Mouse (Mus musculus) liver, embryonic 14.5 days (tissue): ENCODE measurements around the gene Igf1r. TPM values are rescaled to one million over a fixed set of nuclear protein-coding genes. Genes with fewer than 3 reads are reported as not detected.

Experiments
- ATAC-seq: fragments of 200-750 bp; cut with Nextera tagmentation; 2 replicates; pipeline ENCODE4 v1.8.0; 2017; ENCODE audit warnings: moderate number of reproducible peaks, mild to moderate bottlenecking, moderate library complexity; ENCODE audit not compliant: insufficient read depth
- DNase-seq, 3 experiments: peaks; one replicate each; pipeline ENCODE4 v3.0.0-alpha.2; 2012 to 2013; ENCODE audit warnings: low read depth in 3 of 3, low spot score in 3 of 3
- H3K27ac ChIP-seq: fragments of 300-500 bp; sonication (generic); 2 replicates; pipeline ENCODE4 v1.5.1; 2014; ENCODE audit warnings: moderate library complexity, mild to moderate bottlenecking, control low read depth, inconsistent platforms
- H3K27me3 ChIP-seq: fragments of 300-500 bp; sonication (generic); 2 replicates; pipeline ENCODE4 v1.6.1; 2014; ENCODE audit warnings: mild to moderate bottlenecking, low read length, moderate library complexity; ENCODE audit not compliant: control insufficient read depth, insufficient read depth
- H3K36me3 ChIP-seq: fragments of 300-500 bp; sonication (generic); replicated peaks from 2 replicates; pipeline ENCODE4 v1.6.1; 2014; ENCODE audit warnings: low read depth; ENCODE audit not compliant: control insufficient read depth, insufficient read depth
- H3K4me1 ChIP-seq, 2 experiments: fragments of 200-500 bp in 1 of 2; fragments of 300-500 bp in 1 of 2; sonication (generic) in 1 of 2; replicated peaks; 2 replicates each; pipeline ENCODE4 v1.6.1; 2012 to 2014; ENCODE audit warnings: antibody characterized with exemption in 1 of 2, inconsistent platforms in 1 of 2, low read length in 1 of 2; ENCODE audit not compliant: control insufficient read depth in 2 of 2, insufficient read depth in 2 of 2
- H3K4me2 ChIP-seq: fragments of 300-500 bp; sonication (generic); 2 replicates; pipeline ENCODE4 v1.6.1; 2014; ENCODE audit warnings: low read depth, mild to moderate bottlenecking, control low read depth, moderate library complexity
- H3K4me3 ChIP-seq, 2 experiments: fragments of 200-500 bp in 1 of 2; fragments of 300-500 bp in 1 of 2; sonication (generic) in 1 of 2; 2 replicates each; pipeline ENCODE4 v1.5.1; 2012 to 2014; ENCODE audit warnings: low read depth in 2 of 2, low read length in 2 of 2, mild to moderate bottlenecking in 2 of 2, control low read depth in 1 of 2, inconsistent platforms in 1 of 2, moderate library complexity in 1 of 2; ENCODE audit not compliant: insufficient read depth in 1 of 2
- H3K9ac ChIP-seq: fragments of 300-500 bp; sonication (generic); replicated peaks from 2 replicates; pipeline ENCODE4 v1.6.1; 2014; ENCODE audit warnings: mild to moderate bottlenecking, control low read depth, moderate library complexity
- H3K9me3 ChIP-seq: fragments of 300-500 bp; sonication (generic); 2 replicates; pipeline ENCODE4 v1.6.1; 2016; ENCODE audit warnings: low read length, mixed read lengths; ENCODE audit not compliant: control insufficient read depth
- CTCF ChIP-seq: IDR thresholded peaks from 2 replicates; pipeline ENCODE4 v1.5.1; 2016; ENCODE audit warnings: antibody characterized with exemption, low read depth, control low read depth
- EP300 ChIP-seq: IDR thresholded peaks from 2 replicates; pipeline ENCODE4 v1.6.1; 2016; ENCODE audit warnings: antibody characterized with exemption, low read depth
- WGBS: fragments of 180-500 bp; shearing (Covaris S2); extraction: QIAGEN DNeasy Blood & Tissue Kit; methylation state at CpG from one replicate; pipeline ENCODE4 v1.1.7; 2014; ENCODE audit not compliant: insufficient replicate concordance; 5-methylcytosine and 5-hydroxymethylcytosine counted together
- polyA plus RNA-seq, 2 experiments: library from polyadenylated mRNA; depleted of rRNA in 1 of 2; stranded (reverse) in 1 of 2; unstranded in 1 of 2; fragments of >200 nt; fragmentation: Nextera tagmentation in 1 of 2; extraction: Ambion mirVana in 1 of 2; gene quantifications; 2 replicates each; pipeline versions ENCODE4 v1.2.1 to v1.2.3; 2012 to 2014

Igf1r gene
- polyA plus RNA-seq, 2 experiments: 2.3 to 2.5 TPM

- Histone ChIP-seq H3K4me1 (no peaks in the 10 kb centered on the region), H3K9ac (no peak overlapping the region), H3K4me3 (no peak overlapping the region), H3K9me3 (no peaks in the 10 kb centered on the region), H3K27me3 (no peaks in the 10 kb centered on the region), H3K36me3 (no peaks in the 10 kb centered on the region), H3K27ac (no peak overlapping the region), H3K4me2 (no peak overlapping the region)
- ATAC-seq (no peak), DNase-seq (no peak)
- TF ChIP-seq CTCF (no peak), EP300 (no peak)
- 75% methylated on average over 6 of the region's 6 CpGs for WGBS
Observed at GRCm38 (mm10) chr7:68228491-68228890, 275.9 kb downstream of the Igf1r start.

GRCm38 (mm10) chr7:68230831-68231230 is 278.2 kb downstream of the Igf1r start:
- no peaks in the 10 kb centered on the region for H3K9me3 ChIP-seq
- no peak for TF ChIP-seq CTCF
- TF ChIP-seq EP300: no peak
- ATAC-seq (no peak), DNase-seq (no peak)
- no peak overlapping the region for H3K9ac ChIP-seq
- H3K4me2 ChIP-seq: no peak overlapping the region
- H3K36me3 ChIP-seq: no peaks in the 10 kb centered on the region
- no peaks in the 10 kb centered on the region for H3K27me3 ChIP-seq
- no peak overlapping the region for H3K27ac ChIP-seq
- no peak overlapping the region for H3K4me3 ChIP-seq
- 81% methylated on average over 9 of the region's 9 CpGs for WGBS
- no peaks in the 10 kb centered on the region for H3K4me1 ChIP-seq

GRCm38 (mm10) chr7:68232521-68232920 is 279.9 kb downstream of the Igf1r start:
- WGBS: 73% methylated on average over 5 of the region's 5 CpGs
- H3K9me3 ChIP-seq: no peaks in the 10 kb centered on the region
- no peaks in the 10 kb centered on the region for H3K27me3 ChIP-seq
- H3K4me2 ChIP-seq: no peak overlapping the region
- H3K4me1 ChIP-seq: no peaks in the 10 kb centered on the region
- no peak for ATAC-seq
- TF ChIP-seq CTCF: no peak
- TF ChIP-seq EP300: no peak
- no peak overlapping the region for H3K27ac ChIP-seq
- no peak overlapping the region for H3K4me3 ChIP-seq
- H3K9ac ChIP-seq: no peak overlapping the region
- no peak for DNase-seq
- no peaks in the 10 kb centered on the region for H3K36me3 ChIP-seq

- WGBS: 39% methylated on average over 13 of the region's 13 CpGs
- Histone ChIP-seq H3K9me3 (no peaks in the 10 kb centered on the region), H3K4me1 (no peaks in the 10 kb centered on the region), H3K27ac (no peak overlapping the region), H3K4me2 (no peak overlapping the region), H3K27me3 (no peaks in the 10 kb centered on the region), H3K9ac (no peak overlapping the region), H3K36me3 (no peaks in the 10 kb centered on the region), H3K4me3 (no peak overlapping the region)
- ATAC-seq (no peak), DNase-seq (no peak)
- TF ChIP-seq CTCF (no peak), EP300 (no peak)
Observed at GRCm38 (mm10) chr7:68233619-68234223, 281.1 kb downstream of the Igf1r start.

GRCm38 (mm10) chr7:68236817-68237216 is 284.2 kb downstream of the Igf1r start:
- no peak for TF ChIP-seq EP300
- TF ChIP-seq CTCF: no peak
- H3K9me3 ChIP-seq: no peaks in the 10 kb centered on the region
- no peaks in the 10 kb centered on the region for H3K27me3 ChIP-seq
- ATAC-seq: no peak
- WGBS: 71% methylated on average over 8 of the region's 8 CpGs
- no peak overlapping the region for H3K4me2 ChIP-seq
- no peaks in the 10 kb centered on the region for H3K4me1 ChIP-seq
- no peaks in the 10 kb centered on the region for H3K36me3 ChIP-seq
- no peak overlapping the region for H3K4me3 ChIP-seq
- no peak overlapping the region for H3K9ac ChIP-seq
- no peak overlapping the region for H3K27ac ChIP-seq
- no peak for DNase-seq
